ENCODE assay signal across 9 mouse cellular contexts in the genomic region with DNA sequence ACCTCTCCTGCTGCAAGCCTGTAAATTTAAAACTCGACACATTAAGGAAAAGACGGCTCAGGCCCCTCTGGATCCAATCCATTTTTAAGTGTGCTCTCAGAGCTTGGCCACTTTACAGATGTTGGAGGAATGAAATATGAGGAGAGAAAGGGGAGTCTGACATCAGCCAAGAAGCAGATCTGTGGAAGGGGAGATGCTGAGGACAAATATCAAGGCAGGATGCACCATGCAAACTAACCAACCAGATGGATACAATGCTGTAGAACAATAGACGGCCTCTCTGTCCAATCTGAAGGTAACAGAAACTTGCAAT.
DNase-seq lines count a peak whose midpoint lies in the region; ATAC-seq lines count a peak whose summit lies in the region.
"Had no signal": no experiment of that assay in that cellular context is flagged by ENCODE, and none has a peak within 500 bp of the region (broad histone marks: within the 10 kb centered on the region; RNA-seq: fewer than 3 reads in every experiment).

No protein-coding gene starts in this region.

- H3K36me3 ChIP-seq in neural tube, embryonic 11.5 days (ENCODE audit: control insufficient read depth, insufficient read depth, low read length), result no peaks in the 10 kb centered on the region
- no peaks in the 10 kb centered on the region for H3K36me3 ChIP-seq in forebrain, embryonic 15.5 days
- no peaks in the 10 kb centered on the region for H3K36me3 ChIP-seq in limb, embryonic 12.5 days
- H3K36me3 ChIP-seq in stomach, embryonic 15.5 days, result no peaks in the 10 kb centered on the region

- DNase-seq in neural tube, embryonic 11.5 days (ENCODE audit: low spot score), result no peak
- DNase-seq in neural tube, embryonic 10.5 days (ENCODE audit: extremely low spot score, low spot score), result no peak
- DNase-seq in gastrocnemius, adult 8-10 months (ENCODE audit: low spot score in 2 of 2), result no peak
- no peak for DNase-seq in layer of hippocampus, postnatal 14 days (ENCODE audit: low spot score in 2 of 2)
- no peak for DNase-seq in kidney, adult 11 months
- DNase-seq: liver, postnatal 0 days had no signal

- H3K4me3 ChIP-seq in neural tube, embryonic 11.5 days (ENCODE audit: low read depth, low read length), result no peak overlapping the region
- H3K4me3 ChIP-seq in forebrain, embryonic 15.5 days, result no peak overlapping the region
- no peak overlapping the region for H3K4me3 ChIP-seq in limb, embryonic 12.5 days (replicated peaks)
- no peak overlapping the region for H3K4me3 ChIP-seq in stomach, embryonic 15.5 days (replicated peaks)

- no peak overlapping the region for H3K9ac ChIP-seq in neural tube, embryonic 11.5 days (ENCODE audit: low read length)
- no peak overlapping the region for H3K9ac ChIP-seq in forebrain, embryonic 15.5 days (replicated peaks)
- H3K9ac ChIP-seq in limb, embryonic 12.5 days (replicated peaks), result 0 out of 2 replicates have a peak overlapping the region, but pooled peaks have one; percentile 3
- no peak overlapping the region for H3K9ac ChIP-seq in stomach, embryonic 15.5 days
- H3K9ac ChIP-seq: liver, postnatal 0 days had no signal

- no peaks in the 10 kb centered on the region for H3K9me3 ChIP-seq in neural tube, embryonic 11.5 days (ENCODE audit: control insufficient read depth, low read length)
- H3K9me3 ChIP-seq in forebrain, embryonic 15.5 days, result no peaks in the 10 kb centered on the region
- H3K9me3 ChIP-seq in limb, embryonic 12.5 days, result no peaks in the 10 kb centered on the region
- H3K9me3 ChIP-seq in stomach, embryonic 15.5 days, result no peaks in the 10 kb centered on the region

- peaks cover 24% of the 10 kb centered on the region for H3K4me1 ChIP-seq in neural tube, embryonic 11.5 days (ENCODE audit: control insufficient read depth, insufficient read depth, low read length)
- peaks cover 54% of the 10 kb centered on the region for H3K4me1 ChIP-seq in forebrain, embryonic 15.5 days
- H3K4me1 ChIP-seq in limb, embryonic 12.5 days (replicated peaks), result peaks cover 34% of the 10 kb centered on the region
- H3K4me1 ChIP-seq in stomach, embryonic 15.5 days, result peaks cover 11% of the 10 kb centered on the region

- H3K27me3 ChIP-seq in neural tube, embryonic 11.5 days (ENCODE audit: control insufficient read depth, insufficient read depth, low read length), result no peaks in the 10 kb centered on the region
- no peaks in the 10 kb centered on the region for H3K27me3 ChIP-seq in forebrain, embryonic 15.5 days
- no peaks in the 10 kb centered on the region for H3K27me3 ChIP-seq in limb, embryonic 12.5 days
- H3K27me3 ChIP-seq in stomach, embryonic 15.5 days (replicated peaks), result no peaks in the 10 kb centered on the region

- H3K4me2 ChIP-seq in neural tube, embryonic 11.5 days (ENCODE audit: low read depth), result no peak overlapping the region
- no peak overlapping the region for H3K4me2 ChIP-seq in forebrain, embryonic 15.5 days (replicated peaks)
- H3K4me2 ChIP-seq in limb, embryonic 12.5 days, result peak overlapping the region; percentile 29; the same call in 1 of the 2 replicates
- peak overlapping the region; percentile 23; the same call in 1 of the 2 replicates for H3K4me2 ChIP-seq in stomach, embryonic 15.5 days

- peak overlapping the region; percentile 15; the same call in 1 of the 2 replicates for H3K27ac ChIP-seq in neural tube, embryonic 11.5 days (ENCODE audit: low read depth, low read length)
- peak overlapping the region; percentile 58 for H3K27ac ChIP-seq in forebrain, embryonic 15.5 days (replicated peaks)
- H3K27ac ChIP-seq in limb, embryonic 12.5 days, result peak overlapping the region; percentile 42
- peak overlapping the region; percentile 61; the same call in 1 of the 2 replicates for H3K27ac ChIP-seq in stomach, embryonic 15.5 days

- ATAC-seq in neural tube, embryonic 11.5 days (ENCODE audit: insufficient read depth, low FRiP score, low TSS enrichment), result no peak
- no peak for ATAC-seq in forebrain, embryonic 15.5 days (replicated peaks)
- ATAC-seq in limb, embryonic 12.5 days (ENCODE audit: insufficient number of reproducible peaks, insufficient read depth, low FRiP score, low TSS enrichment, low read depth), result 0 out of 2 replicates have a peak, but pooled peaks have one; percentile 33
- no peak for ATAC-seq in stomach, embryonic 15.5 days (ENCODE audit: insufficient read depth, low FRiP score, low read depth)
- ATAC-seq: liver, postnatal 0 days had no signal

- 36% methylated on average over 3 of the region's 3 CpGs for WGBS in neural tube, embryonic 11.5 days
- 23% methylated on average over 3 of the region's 3 CpGs for WGBS in forebrain, embryonic 15.5 days
- WGBS in limb, embryonic 12.5 days, result 15% methylated on average over 3 of the region's 3 CpGs
- WGBS in stomach, embryonic 15.5 days, result 34% methylated on average over 3 of the region's 3 CpGs

Comparison
In these comparisons a context has a peak if more than half of its experiments do, and no peak if none do; other contexts are left out.
1. H3K4me2 ChIP-seq: peak in limb, embryonic 12.5 days (single experiment) and stomach, embryonic 15.5 days (single experiment); none in neural tube, embryonic 11.5 days (single experiment) and forebrain, embryonic 15.5 days (single experiment).
2. Peak in every context shown above with its lines, with median percentiles within 50 percentile points of each other: H3K27ac ChIP-seq.